Mouse (Mus musculus): ENCODE results near the gene Cd86.

DNA sequence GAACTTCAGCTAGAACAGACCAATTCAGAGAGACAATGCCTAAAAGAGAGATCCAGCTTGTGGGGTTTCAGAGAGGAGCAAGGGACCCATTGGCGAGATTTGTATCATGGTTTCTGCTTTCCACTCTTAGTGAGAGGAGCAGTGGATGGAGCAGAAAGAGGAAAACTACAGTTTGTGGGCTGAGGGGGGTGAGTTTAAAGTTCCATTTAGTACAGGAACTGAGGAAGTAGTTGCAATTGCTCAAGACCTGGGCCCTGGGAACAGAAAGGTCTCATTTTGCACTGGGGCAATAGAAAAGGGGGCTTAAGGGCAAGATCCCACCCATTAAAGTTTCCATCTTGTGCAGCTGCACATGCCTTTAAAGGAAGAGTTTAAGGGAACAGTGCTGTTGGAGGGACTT lies 76.0 kb downstream of the Cd86 start:
- TF ChIP-seq CTCF (IDR thresholded peaks at IDR 0.05; ENCODE audit: control insufficient read depth, insufficient read depth, low read length) (no peak), POLR2A (IDR thresholded peaks at IDR 0.05; ENCODE audit: borderline replicate concordance, control insufficient read depth, low read depth, low read length) (no peak)

Measured in bone marrow, adult 2 months (tissue).